Mouse (Mus musculus): ENCODE data around the gene Bst2. TPM values are rescaled to one million over a fixed set of nuclear protein-coding genes. Genes with fewer than 3 reads are reported as not detected.
A peak's percentile ranks its signal among the peaks of the same experiment; 100 is the strongest.

Gene Bst2
- polyA plus RNA-seq, 1 experiment from 2014 or later = 7.9 TPM

GRCm38 (mm10) chr8:71572847-71573633 lies 35.8 kb upstream of the Bst2 start:
- Histone ChIP-seq H3K27me3 (ENCODE audit: control insufficient read depth, insufficient read depth, low read length) (no peaks in the 10 kb centered on the region), H3K9me3 (ENCODE audit: control insufficient read depth, low read length) (no peaks in the 10 kb centered on the region), H3K4me1 (ENCODE audit: control insufficient read depth, insufficient read depth, low read length) (peaks cover 15% of the 10 kb centered on the region), H3K4me2 (ENCODE audit: low read length) (peak overlapping the region; percentile 15; the same call in 1 of the 2 replicates), H3K36me3 (ENCODE audit: control insufficient read depth, insufficient read depth, low read length) (no peaks in the 10 kb centered on the region), H3K27ac (replicated peaks; ENCODE audit: low read depth, low read length) (peak overlapping the region; percentile 67), H3K4me3 (replicated peaks; ENCODE audit: low read depth, low read length) (no peak overlapping the region), H3K9ac (replicated peaks; ENCODE audit: low read length) (0 out of 2 replicates have a peak overlapping the region, but pooled peaks have one; percentile 9)
- ATAC-seq (ENCODE audit: low FRiP score, low TSS enrichment) (no peak), DNase-seq (peak; percentile 74)
- WGBS = 74% methylated on average over 9 of the region's 9 CpGs

GRCm38 (mm10) chr8:71572077-71572476 lies 34.8 kb upstream of the Bst2 start:
- ATAC-seq (ENCODE audit: low FRiP score, low TSS enrichment) = no peak
- H3K4me3 ChIP-seq (replicated peaks; ENCODE audit: low read depth, low read length) = no peak overlapping the region
- H3K4me2 ChIP-seq (ENCODE audit: low read length) = peak overlapping the region; percentile 86
- peak overlapping the region; percentile 67; the same call in 1 of the 2 replicates for H3K27ac ChIP-seq (replicated peaks; ENCODE audit: low read depth, low read length)
- H3K27me3 ChIP-seq (ENCODE audit: control insufficient read depth, insufficient read depth, low read length) = no peaks in the 10 kb centered on the region
- H3K4me1 ChIP-seq (ENCODE audit: control insufficient read depth, insufficient read depth, low read length) = peaks cover 15% of the 10 kb centered on the region
- 80% methylated on average over 2 of the region's 2 CpGs for WGBS
- H3K9ac ChIP-seq (replicated peaks; ENCODE audit: low read length) = no peak overlapping the region
- H3K9me3 ChIP-seq (ENCODE audit: control insufficient read depth, low read length) = no peaks in the 10 kb centered on the region
- H3K36me3 ChIP-seq (ENCODE audit: control insufficient read depth, insufficient read depth, low read length) = no peaks in the 10 kb centered on the region
- DNase-seq = no peak

- peaks cover 15% of the 10 kb centered on the region for H3K4me1 ChIP-seq (ENCODE audit: control insufficient read depth, insufficient read depth, low read length)
- peak overlapping the region; percentile 86 for H3K4me2 ChIP-seq (ENCODE audit: low read length)
- no peaks in the 10 kb centered on the region for H3K36me3 ChIP-seq (ENCODE audit: control insufficient read depth, insufficient read depth, low read length)
- peak overlapping the region; percentile 83 for H3K27ac ChIP-seq (replicated peaks; ENCODE audit: low read depth, low read length)
- peak overlapping the region; percentile 52 for H3K4me3 ChIP-seq (replicated peaks; ENCODE audit: low read depth, low read length)
- under 1% methylated on average over 41 of the region's 41 CpGs for WGBS
- ATAC-seq (ENCODE audit: low FRiP score, low TSS enrichment) (peak; percentile 89), DNase-seq (peak; percentile 96)
- no peaks in the 10 kb centered on the region for H3K27me3 ChIP-seq (ENCODE audit: control insufficient read depth, insufficient read depth, low read length)
- H3K9me3 ChIP-seq (ENCODE audit: control insufficient read depth, low read length) = no peaks in the 10 kb centered on the region
- H3K9ac ChIP-seq (replicated peaks; ENCODE audit: low read length) = peak overlapping the region; percentile 72
These were observed 33.2 kb upstream of the Bst2 start for GRCm38 (mm10) chr8:71570291-71570954.

- under 1% methylated on average over 51 of the region's 51 CpGs for WGBS
- Histone ChIP-seq H3K4me1 (ENCODE audit: control insufficient read depth, insufficient read depth, low read length) (peaks cover 15% of the 10 kb centered on the region), H3K9me3 (ENCODE audit: control insufficient read depth, low read length) (no peaks in the 10 kb centered on the region), H3K9ac (replicated peaks; ENCODE audit: low read length) (peak overlapping the region; percentile 72), H3K27me3 (ENCODE audit: control insufficient read depth, insufficient read depth, low read length) (no peaks in the 10 kb centered on the region), H3K27ac (replicated peaks; ENCODE audit: low read depth, low read length) (peak overlapping the region; percentile 83), H3K36me3 (ENCODE audit: control insufficient read depth, insufficient read depth, low read length) (no peaks in the 10 kb centered on the region), H3K4me3 (replicated peaks; ENCODE audit: low read depth, low read length) (peak overlapping the region; percentile 52), H3K4me2 (ENCODE audit: low read length) (peak overlapping the region; percentile 86)
- DNase-seq = peak; percentile 93
- peak; percentile 84 for ATAC-seq (ENCODE audit: low FRiP score, low TSS enrichment)
These were observed 32.4 kb upstream of the Bst2 start for GRCm38 (mm10) chr8:71569366-71570290.

- Histone ChIP-seq H3K9me3 (ENCODE audit: control insufficient read depth, low read length) (no peaks in the 10 kb centered on the region), H3K4me2 (ENCODE audit: low read length) (peak overlapping the region; percentile 86), H3K4me3 (replicated peaks; ENCODE audit: low read depth, low read length) (peak overlapping the region; percentile 52), H3K27me3 (ENCODE audit: control insufficient read depth, insufficient read depth, low read length) (no peaks in the 10 kb centered on the region), H3K9ac (replicated peaks; ENCODE audit: low read length) (no peak overlapping the region; the same call in 1 of the 2 replicates), H3K27ac (replicated peaks; ENCODE audit: low read depth, low read length) (peak overlapping the region; percentile 83; the same call in 1 of the 2 replicates), H3K4me1 (ENCODE audit: control insufficient read depth, insufficient read depth, low read length) (peaks cover 15% of the 10 kb centered on the region), H3K36me3 (ENCODE audit: control insufficient read depth, insufficient read depth, low read length) (no peaks in the 10 kb centered on the region)
- 17% methylated on average over 6 of the region's 6 CpGs for WGBS
- no peak for DNase-seq
- no peak for ATAC-seq (ENCODE audit: low FRiP score, low TSS enrichment)
These were observed 31.7 kb upstream of the Bst2 start for GRCm38 (mm10) chr8:71568941-71569340.

GRCm38 (mm10) chr8:71568387-71568937 lies 31.2 kb upstream of the Bst2 start, which contains the start of gene Slc27a1:
Gene Slc27a1, plus strand, starts transcription at chr8:71568882.
- Histone ChIP-seq H3K27ac (replicated peaks; ENCODE audit: low read depth, low read length) (peak within 1 kb of the TSS; percentile 83), H3K36me3 (ENCODE audit: control insufficient read depth, insufficient read depth, low read length) (no peaks in the 10 kb centered on the region), H3K4me2 (ENCODE audit: low read length) (peak within 1 kb of the TSS; percentile 86), H3K4me3 (replicated peaks; ENCODE audit: low read depth, low read length) (peak within 1 kb of the TSS; percentile 52), H3K27me3 (ENCODE audit: control insufficient read depth, insufficient read depth, low read length) (0 out of 2 replicates have a peak, but pooled peaks cover 3% of the 10 kb centered on the region), H3K4me1 (ENCODE audit: control insufficient read depth, insufficient read depth, low read length) (peaks cover 15% of the 10 kb centered on the region), H3K9me3 (ENCODE audit: control insufficient read depth, low read length) (no peaks in the 10 kb centered on the region), H3K9ac (replicated peaks; ENCODE audit: low read length) (peak within 1 kb of the TSS; percentile 72)
- no peak for ATAC-seq (ENCODE audit: low FRiP score, low TSS enrichment)
- 11% methylated on average over 13 of the region's 13 CpGs for WGBS
- peak; percentile 65 for DNase-seq

GRCm38 (mm10) chr8:71567587-71567986 lies 30.3 kb upstream of the Bst2 start:
- no peak overlapping the region for H3K4me3 ChIP-seq (replicated peaks; ENCODE audit: low read depth, low read length)
- WGBS = 83% methylated on average over 7 of the region's 7 CpGs
- H3K27me3 ChIP-seq (ENCODE audit: control insufficient read depth, insufficient read depth, low read length) = peaks cover 11% of the 10 kb centered on the region; the same call in 1 of the 2 replicates
- H3K36me3 ChIP-seq (ENCODE audit: control insufficient read depth, insufficient read depth, low read length) = no peaks in the 10 kb centered on the region
- DNase-seq (no peak), ATAC-seq (ENCODE audit: low FRiP score, low TSS enrichment) (no peak)
- no peak overlapping the region for H3K27ac ChIP-seq (replicated peaks; ENCODE audit: low read depth, low read length)
- H3K4me2 ChIP-seq (ENCODE audit: low read length) = no peak overlapping the region
- H3K9ac ChIP-seq (replicated peaks; ENCODE audit: low read length) = no peak overlapping the region
- no peaks in the 10 kb centered on the region for H3K9me3 ChIP-seq (ENCODE audit: control insufficient read depth, low read length)
- H3K4me1 ChIP-seq (ENCODE audit: control insufficient read depth, insufficient read depth, low read length) = peaks cover 18% of the 10 kb centered on the region

GRCm38 (mm10) chr8:71566501-71566900 lies 29.2 kb upstream of the Bst2 start, which contains the start of gene Nxnl1:
Gene Nxnl1, minus strand, starts transcription at chr8:71566601.
- no peak for DNase-seq
- ATAC-seq (ENCODE audit: low FRiP score, low TSS enrichment) = no peak
- peaks cover 22% of the 10 kb centered on the region; the same call in 1 of the 2 replicates for H3K27me3 ChIP-seq (ENCODE audit: control insufficient read depth, insufficient read depth, low read length)
- H3K9me3 ChIP-seq (ENCODE audit: control insufficient read depth, low read length) = no peaks in the 10 kb centered on the region
- H3K4me3 ChIP-seq (replicated peaks; ENCODE audit: low read depth, low read length) = no peak within 1 kb of the TSS
- H3K9ac ChIP-seq (replicated peaks; ENCODE audit: low read length) = no peak within 1 kb of the TSS
- peaks cover 12% of the 10 kb centered on the region for H3K4me1 ChIP-seq (ENCODE audit: control insufficient read depth, insufficient read depth, low read length)
- no peaks in the 10 kb centered on the region for H3K36me3 ChIP-seq (ENCODE audit: control insufficient read depth, insufficient read depth, low read length)
- no peak within 1 kb of the TSS for H3K27ac ChIP-seq (replicated peaks; ENCODE audit: low read depth, low read length)
- H3K4me2 ChIP-seq (ENCODE audit: low read length) = no peak within 1 kb of the TSS
- WGBS = 68% methylated on average over 3 of the region's 3 CpGs
